Mouse (Mus musculus) E14TG2a.4 (cell line): ENCODE results near the gene Mgea5.

Experiments
- CTCF ChIP-seq: conservative IDR thresholded peaks from 2 replicates; pipeline ENCODE4 v1.5.1; 2014; ENCODE audit warnings: low read length
- NANOG ChIP-seq: IDR thresholded peaks from 2 replicates; pipeline ENCODE4 v1.6.1; 2014; ENCODE audit warnings: borderline replicate concordance, low read length, mixed read lengths
- POU5F1 ChIP-seq: IDR thresholded peaks from 2 replicates; pipeline ENCODE4 v1.6.1; 2014; ENCODE audit warnings: low read length, borderline replicate concordance

DNA sequence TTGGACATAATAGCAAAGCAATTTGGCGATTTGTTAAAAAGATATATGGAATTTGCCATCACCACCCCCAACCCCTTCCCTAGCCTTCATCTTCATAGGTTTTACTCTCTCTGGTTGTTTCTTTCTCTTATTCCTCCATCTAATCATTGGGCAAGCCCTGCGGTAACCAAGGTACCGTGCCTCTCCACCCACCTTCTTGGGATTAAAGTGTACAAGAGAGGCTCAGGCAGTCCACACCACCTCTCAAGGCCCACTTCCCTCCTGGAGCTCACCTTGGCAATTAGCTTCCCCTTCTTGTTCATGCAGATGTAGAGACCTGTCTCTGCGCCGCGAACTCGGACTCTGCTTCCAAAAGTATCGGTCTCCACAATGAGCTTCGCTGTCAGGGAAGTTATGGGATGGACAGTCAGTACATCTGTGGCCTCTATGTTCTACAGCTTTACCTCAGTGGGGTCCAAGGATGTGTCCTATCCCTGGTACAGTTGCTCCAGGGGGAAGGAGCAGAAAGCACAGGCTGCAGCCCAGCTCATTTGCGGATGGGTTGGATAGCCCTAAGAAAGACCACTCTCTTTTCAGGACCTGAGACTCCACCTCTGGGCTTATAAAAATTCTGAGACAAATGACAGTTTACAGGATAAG, 45.7 kb downstream of the Mgea5 start:
- TF ChIP-seq CTCF: no peak
- no peak for TF ChIP-seq POU5F1
- TF ChIP-seq NANOG: no peak
